Mouse (Mus musculus) spleen, adult 2 months (tissue): Measurements from ENCODE around the gene Aqp9. TPM values are rescaled to one million over a fixed set of nuclear protein-coding genes. Genes with fewer than 3 reads are reported as not detected.

Experiments used
- DNase-seq, 2 experiments: peaks; one replicate each; pipeline versions ENCODE4 v3.0.0 to v3.0.0-alpha.2; 2012 to 2021; ENCODE audit warnings: low spot score in 2 of 2, low read depth in 1 of 2
- H3K27ac ChIP-seq: fragments of 200-500 bp; 2 replicates; pipeline ENCODE4 v1.5.1; 2012; ENCODE audit warnings: low read length, inconsistent platforms; ENCODE audit not compliant: insufficient read depth
- H3K27me3 ChIP-seq: fragments of 200-500 bp; 2 replicates; pipeline ENCODE4 v1.6.1; 2012; ENCODE audit warnings: mild to moderate bottlenecking, moderate library complexity, low read length, inconsistent platforms; ENCODE audit not compliant: control insufficient read depth, insufficient read depth
- H3K36me3 ChIP-seq: fragments of 200-500 bp; 2 replicates; pipeline ENCODE4 v1.6.1; 2012; ENCODE audit warnings: mild to moderate bottlenecking, low read length, inconsistent platforms; ENCODE audit not compliant: control insufficient read depth, insufficient read depth
- H3K4me1 ChIP-seq: fragments of 200-500 bp; 2 replicates; pipeline ENCODE4 v1.6.1; 2011; ENCODE audit warnings: inconsistent platforms; ENCODE audit not compliant: control insufficient read depth, insufficient read depth, insufficient read length
- H3K4me3 ChIP-seq: fragments of 200-500 bp; 2 replicates; pipeline ENCODE4 v1.5.1; 2011; ENCODE audit warnings: mild to moderate bottlenecking, inconsistent platforms; ENCODE audit not compliant: insufficient read depth, insufficient read length; ENCODE audit errors: extremely low read depth
- CTCF ChIP-seq: fragments of 200-500 bp; IDR thresholded peaks from 2 replicates; pipeline ENCODE4 v1.5.1; 2011; ENCODE audit warnings: mild to moderate bottlenecking, inconsistent platforms; ENCODE audit not compliant: insufficient read depth, insufficient read length, insufficient replicate concordance; ENCODE audit errors: extremely low read depth
- POLR2A ChIP-seq: fragments of 200-500 bp; IDR thresholded peaks from 2 replicates; pipeline ENCODE4 v1.6.1; 2011; ENCODE audit warnings: low read depth, low read length, inconsistent platforms
- polyA plus RNA-seq: library from polyadenylated mRNA; depleted of rRNA; stranded (reverse); fragments of >200 nt; gene quantifications from 2 replicates; pipeline ENCODE4 v1.2.3, GENCODE M21; 2012; rRNA removed

The Aqp9 gene
- polyA plus RNA-seq, 1 experiment, result 2.4 TPM

GRCm38 (mm10) chr9:71062301-71062700, 106.2 kb downstream of the Aqp9 start:
- peaks cover 2% of the 10 kb centered on the region; the same call in 1 of the 2 replicates for H3K4me1 ChIP-seq
- DNase-seq, result no peak
- no peak for TF ChIP-seq CTCF
- TF ChIP-seq POLR2A, result no peak
- H3K36me3 ChIP-seq, result no peaks in the 10 kb centered on the region
- H3K27me3 ChIP-seq, result no peaks in the 10 kb centered on the region
- no peak overlapping the region for H3K27ac ChIP-seq
- H3K4me3 ChIP-seq, result no peak overlapping the region

Other genes starting within 250 kb of the Aqp9 start
- 3.1 and 3.7 TPM in 2 replicates for gene Lipc, start 216.5 kb downstream of the Aqp9 start, polyA plus RNA-seq
- gene Aldh1a2, start 47.1 kb upstream of the Aqp9 start, polyA plus RNA-seq, result 0.56 and 0.61 TPM in 2 replicates